Mouse (Mus musculus): ENCODE measurements around the gene Pdzd7. TPM values are rescaled to one million over a fixed set of nuclear protein-coding genes. Genes with fewer than 3 reads are reported as not detected.

Pdzd7 gene
- polyA plus RNA-seq, 1 experiment from 2014 or later, result not detected

DNA sequence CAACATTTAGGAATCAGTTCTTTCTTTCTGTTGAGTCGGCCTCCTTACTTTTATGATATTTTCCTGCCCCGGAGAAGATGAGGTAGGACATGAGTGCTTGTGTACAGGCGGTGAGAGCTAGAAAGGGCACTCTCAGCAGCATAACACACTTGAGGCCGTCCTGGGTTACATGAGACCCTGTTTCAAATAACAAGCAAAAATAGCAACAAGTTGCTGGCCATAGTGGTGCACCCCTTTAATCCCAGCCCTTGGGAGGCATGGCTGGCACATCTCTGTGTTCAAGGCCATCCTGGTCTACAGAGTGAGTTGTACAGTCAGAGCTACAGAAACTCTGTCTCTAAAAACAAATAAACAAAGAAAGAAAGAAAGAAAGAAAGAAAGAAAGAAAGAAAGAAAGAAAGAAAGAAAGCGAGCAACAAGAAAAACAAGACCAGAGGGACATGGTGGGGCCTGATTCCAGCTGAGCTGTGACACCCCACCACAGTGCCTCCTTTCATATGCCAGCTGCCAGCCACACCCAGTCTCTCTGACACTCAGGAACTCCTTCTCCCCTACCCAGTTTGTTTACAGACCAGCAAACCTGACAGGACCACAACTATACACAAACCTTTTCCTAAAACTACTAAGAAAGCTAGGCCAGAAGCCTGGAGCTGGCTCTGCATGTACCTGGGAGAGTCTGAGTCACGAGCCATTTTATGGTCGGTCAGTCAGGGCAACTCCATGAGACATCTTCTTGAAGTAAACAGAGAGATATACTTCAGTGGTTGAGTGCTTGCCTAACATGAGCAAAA, 11.6 kb upstream of the Pdzd7 start:
- Histone ChIP-seq H3K4me3 (replicated peaks) (peak overlapping the region; percentile 74), H3K9me3 (replicated peaks) (no peaks in the 10 kb centered on the region), H3K9ac (peak overlapping the region; percentile 87), H3K27ac (peak overlapping the region; percentile 95), H3K36me3 (no peaks in the 10 kb centered on the region), H3K27me3 (no peaks in the 10 kb centered on the region), H3K4me2 (peak overlapping the region; percentile 92), H3K4me1 (replicated peaks) (peaks cover 45% of the 10 kb centered on the region)
- DNase-seq (no peak), ATAC-seq (ENCODE audit: low read depth) (no peak)
- 67% methylated on average over 7 of the region's 7 CpGs for WGBS (ENCODE audit: insufficient replicate concordance)

DNA sequence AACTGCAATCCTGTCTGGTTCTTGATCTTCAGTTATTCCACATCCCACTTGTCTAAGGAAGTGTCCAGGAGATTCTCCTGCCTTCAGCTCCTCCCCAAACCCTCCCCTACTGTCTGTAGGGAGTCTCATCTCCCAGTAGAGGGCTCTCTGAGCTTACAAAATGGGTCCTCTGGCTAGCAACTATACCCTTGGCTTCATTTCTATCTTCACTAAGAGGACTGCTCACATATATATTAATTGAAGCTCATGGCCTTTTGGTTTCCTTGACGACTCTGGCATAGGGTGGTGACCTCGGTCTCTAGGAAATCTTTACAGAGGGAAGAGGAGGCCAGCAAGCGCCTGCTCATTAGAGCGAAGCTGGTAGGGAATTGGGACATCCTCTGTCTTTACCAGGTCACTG, 10.8 kb upstream of the Pdzd7 start:
- Histone ChIP-seq H3K27me3 (no peaks in the 10 kb centered on the region), H3K9me3 (replicated peaks) (no peaks in the 10 kb centered on the region), H3K4me3 (replicated peaks) (no peak overlapping the region), H3K4me1 (replicated peaks) (peaks cover 45% of the 10 kb centered on the region), H3K4me2 (no peak overlapping the region), H3K36me3 (no peaks in the 10 kb centered on the region), H3K27ac (0 out of 2 replicates have a peak overlapping the region, but pooled peaks have one; percentile 95), H3K9ac (no peak overlapping the region)
- DNase-seq, result no peak
- ATAC-seq (ENCODE audit: low read depth), result no peak
- WGBS (ENCODE audit: insufficient replicate concordance), result 42% methylated on average over 4 of the region's 4 CpGs

DNA sequence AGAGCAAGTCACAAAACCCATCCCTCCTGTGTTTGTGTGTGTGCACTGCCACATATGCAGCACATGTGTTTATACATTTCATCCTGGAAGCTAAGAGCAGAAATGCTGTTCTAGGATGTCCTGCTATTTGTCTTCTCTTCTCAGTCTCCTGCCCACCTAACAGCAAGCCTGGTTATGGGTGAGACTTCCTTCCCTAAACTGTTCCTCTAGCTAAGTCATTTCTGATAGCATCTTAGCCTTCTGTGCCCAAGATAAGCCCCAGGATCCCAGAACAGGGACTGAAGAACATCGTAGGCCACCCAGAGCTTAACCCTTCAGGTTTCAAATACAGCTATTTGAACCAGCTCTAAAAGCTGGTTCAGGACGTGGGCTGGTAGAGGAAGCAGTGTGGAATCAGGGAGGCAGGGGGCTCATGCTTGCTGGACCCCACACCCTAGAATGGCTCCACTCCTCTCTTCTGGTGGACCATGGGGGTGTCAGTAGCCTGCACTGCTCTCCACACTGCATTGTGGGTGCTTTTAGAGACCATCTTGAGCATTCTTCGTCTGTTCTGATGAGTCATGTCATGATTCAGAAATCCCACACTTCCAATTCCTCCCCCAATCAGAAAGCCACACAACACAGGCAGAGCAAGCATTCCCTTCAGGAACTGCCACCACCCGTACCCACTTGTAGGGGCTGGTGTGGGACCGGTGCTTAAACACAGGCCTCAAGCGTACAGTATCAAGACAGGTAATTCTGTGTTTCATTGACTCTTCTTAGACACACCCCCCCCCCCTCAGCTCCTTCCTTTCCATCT, 9.6 kb upstream of the Pdzd7 start:
- no peak overlapping the region for H3K9ac ChIP-seq
- peaks cover 40% of the 10 kb centered on the region for H3K4me1 ChIP-seq (replicated peaks)
- no peak overlapping the region for H3K4me2 ChIP-seq
- no peaks in the 10 kb centered on the region for H3K36me3 ChIP-seq
- DNase-seq (no peak), ATAC-seq (ENCODE audit: low read depth) (no peak)
- 49% methylated on average over 6 of the region's 6 CpGs for WGBS (ENCODE audit: insufficient replicate concordance)
- H3K9me3 ChIP-seq (replicated peaks), result no peaks in the 10 kb centered on the region
- H3K4me3 ChIP-seq (replicated peaks), result no peak overlapping the region
- H3K27ac ChIP-seq, result no peak overlapping the region
- H3K27me3 ChIP-seq, result no peaks in the 10 kb centered on the region

DNA sequence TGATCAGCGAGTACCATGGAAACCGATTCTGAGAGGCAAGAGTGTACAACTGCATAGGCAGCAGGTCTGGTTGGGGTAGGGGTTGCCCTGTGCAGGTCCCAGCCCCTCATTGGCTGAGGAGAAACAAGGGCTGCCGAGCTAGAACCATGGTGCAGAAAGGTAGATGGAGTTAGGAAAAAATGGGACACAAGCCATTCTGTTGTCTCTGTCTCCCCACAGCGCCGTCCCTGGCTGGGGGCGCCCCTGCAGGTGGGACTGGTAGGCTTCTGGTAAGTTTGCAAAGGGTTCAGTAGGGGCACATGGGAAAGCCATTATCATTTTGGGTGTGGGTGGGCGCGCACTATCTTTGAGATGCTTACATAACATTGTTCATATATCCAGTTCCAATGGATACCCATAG, 7.9 kb upstream of the Pdzd7 start:
- 80% methylated on average over 8 of the region's 8 CpGs for whole genome bisulfite sequencing (ENCODE audit: insufficient replicate concordance)
- H3K9me3 ChIP-seq (replicated peaks), result no peaks in the 10 kb centered on the region
- no peak overlapping the region for H3K9ac ChIP-seq
- ATAC-seq (ENCODE audit: low read depth), result no peak
- no peak for DNase-seq
- H3K4me3 ChIP-seq (replicated peaks), result no peak overlapping the region
- peaks cover 35% of the 10 kb centered on the region for H3K4me1 ChIP-seq (replicated peaks)
- H3K27me3 ChIP-seq, result 0 out of 2 replicates have a peak, but pooled peaks cover 5% of the 10 kb centered on the region
- H3K36me3 ChIP-seq, result no peaks in the 10 kb centered on the region
- H3K27ac ChIP-seq, result no peak overlapping the region
- H3K4me2 ChIP-seq, result no peak overlapping the region

DNA sequence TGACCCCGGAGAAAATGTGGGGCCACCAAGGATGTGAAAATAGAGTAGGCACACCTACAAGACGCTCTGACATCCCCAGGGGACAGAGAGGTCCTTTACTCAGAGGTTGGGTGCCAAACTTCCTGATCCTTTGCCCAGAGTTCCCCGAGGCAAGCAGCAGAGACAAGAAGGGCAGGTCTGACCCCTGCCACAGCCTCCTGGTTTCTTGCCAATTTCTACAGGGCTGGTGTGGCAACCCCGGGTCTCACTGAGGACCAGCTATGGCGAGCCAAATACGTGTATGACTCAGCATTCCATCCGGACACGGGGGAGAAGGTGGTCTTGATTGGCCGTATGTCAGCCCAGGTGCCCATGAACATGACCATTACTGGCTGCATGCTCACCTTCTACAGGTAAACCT, 4.0 kb upstream of the Pdzd7 start:
- Histone ChIP-seq H3K4me2 (no peak overlapping the region), H3K9ac (no peak overlapping the region), H3K4me3 (replicated peaks) (no peak overlapping the region), H3K4me1 (replicated peaks) (peaks cover 34% of the 10 kb centered on the region), H3K9me3 (replicated peaks) (no peaks in the 10 kb centered on the region), H3K36me3 (no peaks in the 10 kb centered on the region), H3K27me3 (peaks cover 33% of the 10 kb centered on the region), H3K27ac (no peak overlapping the region)
- ATAC-seq (ENCODE audit: low read depth) (no peak), DNase-seq (no peak)
- WGBS (ENCODE audit: insufficient replicate concordance), result 61% methylated on average over 9 of the region's 9 CpGs

DNA sequence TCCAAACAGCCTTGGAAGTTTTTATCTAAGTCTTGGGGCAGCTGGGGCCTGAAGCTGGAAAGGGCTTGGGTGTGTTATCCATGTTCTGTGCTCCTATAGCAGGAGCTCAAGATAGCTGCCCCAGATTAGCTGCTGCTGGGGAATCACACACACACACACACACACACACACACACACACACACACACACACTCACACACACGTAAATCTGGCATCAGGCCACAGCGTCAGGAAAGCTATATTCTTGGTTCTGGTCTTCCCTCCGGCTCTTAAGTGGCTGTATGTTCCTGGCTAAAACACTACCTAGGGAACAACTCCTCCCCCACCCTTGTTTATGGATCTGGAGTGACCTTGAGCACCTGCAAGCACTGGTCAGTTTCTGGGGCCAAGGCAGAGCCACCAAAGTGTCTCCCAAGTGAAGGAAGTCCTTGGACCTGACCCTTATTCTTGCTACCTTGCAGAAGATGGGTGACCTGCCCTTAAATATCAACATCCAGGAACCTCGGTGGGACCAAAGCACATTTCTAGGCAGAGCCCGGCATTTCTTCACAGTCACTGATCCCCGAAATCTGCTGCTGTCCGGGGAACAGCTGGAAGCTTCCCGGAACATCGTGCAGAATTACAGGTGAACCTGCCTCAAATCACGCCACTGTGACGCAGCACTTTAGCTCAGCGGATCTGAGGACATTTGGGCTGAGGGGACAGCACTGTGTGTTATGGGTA, 3.3 kb upstream of the Pdzd7 start:
- Histone ChIP-seq H3K4me2 (peak overlapping the region; percentile 76), H3K27ac (peak overlapping the region; percentile 66; the same call in 1 of the 2 replicates), H3K9ac (0 out of 2 replicates have a peak overlapping the region, but pooled peaks have one; percentile 68), H3K4me3 (replicated peaks) (peak overlapping the region; percentile 60), H3K4me1 (replicated peaks) (peaks cover 30% of the 10 kb centered on the region), H3K27me3 (peaks cover 40% of the 10 kb centered on the region), H3K36me3 (no peaks in the 10 kb centered on the region), H3K9me3 (replicated peaks) (no peaks in the 10 kb centered on the region)
- ATAC-seq (ENCODE audit: low read depth) (no peak), DNase-seq (no peak)
- WGBS (ENCODE audit: insufficient replicate concordance), result 70% methylated on average over 12 of the region's 12 CpGs

DNA sequence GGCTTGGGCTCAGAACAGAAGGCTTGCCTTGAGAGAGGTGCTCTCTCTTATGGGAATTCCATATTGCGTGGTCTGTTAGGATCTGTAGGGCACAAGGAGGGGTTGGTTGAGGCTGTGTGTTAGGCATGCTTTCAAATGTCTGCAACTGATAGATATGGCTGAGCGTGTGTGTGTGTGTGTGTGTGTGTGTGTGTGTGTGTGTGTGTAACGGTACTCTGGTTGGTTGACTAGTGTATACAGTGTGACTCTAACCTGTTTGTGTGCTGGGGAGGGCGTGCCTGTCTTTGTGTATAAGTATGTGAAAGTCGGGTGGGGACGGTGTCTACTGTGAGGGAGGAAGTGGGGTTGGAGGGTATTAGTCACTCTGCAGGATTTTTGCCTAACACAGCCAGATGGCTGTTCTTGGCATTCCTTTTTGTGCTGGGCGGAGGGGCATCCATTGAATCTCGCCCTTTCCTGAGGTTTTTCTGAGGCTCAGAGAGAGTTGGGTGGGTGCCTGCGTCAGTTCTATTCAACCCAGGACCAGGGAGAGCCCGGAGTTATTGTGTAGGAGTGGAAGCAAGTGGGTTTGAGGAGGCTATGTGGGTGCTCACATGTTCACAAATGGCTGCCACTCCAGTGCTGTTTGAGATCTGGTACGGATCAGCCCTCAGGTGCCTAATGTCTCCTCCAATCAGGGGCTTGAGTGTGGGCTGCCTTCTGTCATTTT, 2.6 kb upstream of the Pdzd7 start:
- DNase-seq (no peak), ATAC-seq (ENCODE audit: low read depth) (peak; percentile 70)
- Histone ChIP-seq H3K27ac (peak overlapping the region; percentile 66), H3K27me3 (peaks cover 47% of the 10 kb centered on the region), H3K9me3 (replicated peaks) (no peaks in the 10 kb centered on the region), H3K4me3 (replicated peaks) (peak overlapping the region; percentile 60), H3K4me2 (peak overlapping the region; percentile 76), H3K4me1 (replicated peaks) (peaks cover 30% of the 10 kb centered on the region), H3K36me3 (no peaks in the 10 kb centered on the region), H3K9ac (peak overlapping the region; percentile 68)
- WGBS (ENCODE audit: insufficient replicate concordance), result 25% methylated on average over 11 of the region's 11 CpGs

DNA sequence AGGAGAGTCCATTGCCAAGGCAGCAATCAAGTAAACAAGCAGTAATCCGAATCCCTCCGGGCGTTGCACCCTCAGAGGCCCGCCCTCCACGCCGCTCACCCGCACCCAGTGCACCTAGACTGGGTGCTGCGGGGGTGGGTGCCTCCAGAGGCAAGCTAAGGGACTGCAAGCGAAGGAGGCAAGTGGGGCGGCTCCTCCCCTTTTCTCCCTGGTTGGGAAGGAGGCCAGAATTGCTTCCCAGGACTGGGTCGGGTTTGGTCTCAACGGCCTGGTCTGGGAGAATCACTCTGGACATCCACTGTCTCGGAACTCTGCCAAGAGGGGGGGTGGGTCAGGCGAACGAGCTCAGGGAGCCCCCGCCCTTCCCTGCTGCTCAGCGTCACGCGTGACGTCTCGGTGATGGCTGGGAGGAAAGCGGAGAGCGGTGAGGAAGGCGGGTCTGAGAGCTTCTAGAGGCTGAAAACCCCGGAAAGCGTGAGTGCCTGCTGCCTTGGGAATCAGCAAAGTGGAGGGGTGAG, 2.0 kb upstream of the Pdzd7 start, which contains the start of gene Sfxn3:
Gene Sfxn3 (plus strand): TSS at position 87 of the 518 bp plus-strand sequence.
- H3K4me3 ChIP-seq (replicated peaks), result peak within 1 kb of the TSS; percentile 60
- H3K9me3 ChIP-seq (replicated peaks), result no peaks in the 10 kb centered on the region
- ATAC-seq (ENCODE audit: low read depth) (peak; percentile 87), DNase-seq (peak; percentile 66)
- H3K36me3 ChIP-seq, result no peaks in the 10 kb centered on the region
- peak within 1 kb of the TSS; percentile 66 for H3K27ac ChIP-seq
- H3K27me3 ChIP-seq, result peaks cover 53% of the 10 kb centered on the region
- H3K4me1 ChIP-seq (replicated peaks), result peaks cover 30% of the 10 kb centered on the region
- H3K4me2 ChIP-seq, result peak within 1 kb of the TSS; percentile 76
- WGBS (ENCODE audit: insufficient replicate concordance), result under 1% methylated on average over 26 of the region's 26 CpGs
- H3K9ac ChIP-seq, result peak within 1 kb of the TSS; percentile 68

DNA sequence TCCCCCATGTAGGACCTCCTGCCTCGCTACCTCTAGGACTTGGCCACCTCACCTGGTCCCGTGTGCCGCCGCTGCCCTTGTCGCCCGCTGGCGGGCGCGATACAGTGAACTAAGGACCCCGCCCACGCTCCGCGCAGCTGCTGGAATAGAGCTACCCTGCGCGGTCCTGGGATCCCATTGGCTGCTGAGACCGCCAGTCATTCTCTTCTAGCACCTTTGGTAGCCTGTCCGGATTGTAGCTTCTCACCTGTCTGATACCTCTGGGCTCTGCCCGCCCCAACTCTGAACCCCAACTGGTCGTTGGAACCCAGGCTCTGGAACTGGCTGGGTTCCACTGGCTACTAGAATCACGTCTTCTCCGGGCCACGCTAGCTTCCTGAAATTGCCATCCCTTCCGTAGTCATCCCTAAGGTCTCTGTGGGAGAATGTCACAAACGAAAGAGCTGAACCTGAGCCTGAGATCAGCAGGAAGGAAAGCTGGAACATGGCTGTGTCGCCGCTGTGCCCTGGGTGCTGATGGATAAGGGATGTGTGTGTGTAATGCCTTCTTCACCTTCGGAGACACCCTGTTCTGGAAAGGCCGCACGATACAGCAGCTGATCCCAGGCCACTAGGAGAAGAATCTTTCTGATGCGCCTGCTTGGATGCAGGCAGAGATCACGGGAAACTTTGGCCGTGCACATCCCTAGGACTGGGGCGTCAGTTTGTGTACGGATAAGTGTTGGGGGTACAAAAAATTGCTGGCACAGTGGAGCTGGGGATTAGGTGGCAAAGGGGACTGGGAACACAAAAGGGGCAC, 1.2 kb upstream of the Pdzd7 start:
- H3K9ac ChIP-seq, result peak overlapping the region; percentile 68
- H3K36me3 ChIP-seq, result no peaks in the 10 kb centered on the region
- peaks cover 60% of the 10 kb centered on the region for H3K27me3 ChIP-seq
- DNase-seq (peak; percentile 30), ATAC-seq (ENCODE audit: low read depth) (peak; percentile 54)
- no peaks in the 10 kb centered on the region for H3K9me3 ChIP-seq (replicated peaks)
- H3K27ac ChIP-seq, result no peak overlapping the region
- WGBS (ENCODE audit: insufficient replicate concordance), result 3% methylated on average over 34 of the region's 34 CpGs
- peaks cover 30% of the 10 kb centered on the region for H3K4me1 ChIP-seq (replicated peaks)
- peak overlapping the region; percentile 60 for H3K4me3 ChIP-seq (replicated peaks)
- peak overlapping the region; percentile 76 for H3K4me2 ChIP-seq

DNA sequence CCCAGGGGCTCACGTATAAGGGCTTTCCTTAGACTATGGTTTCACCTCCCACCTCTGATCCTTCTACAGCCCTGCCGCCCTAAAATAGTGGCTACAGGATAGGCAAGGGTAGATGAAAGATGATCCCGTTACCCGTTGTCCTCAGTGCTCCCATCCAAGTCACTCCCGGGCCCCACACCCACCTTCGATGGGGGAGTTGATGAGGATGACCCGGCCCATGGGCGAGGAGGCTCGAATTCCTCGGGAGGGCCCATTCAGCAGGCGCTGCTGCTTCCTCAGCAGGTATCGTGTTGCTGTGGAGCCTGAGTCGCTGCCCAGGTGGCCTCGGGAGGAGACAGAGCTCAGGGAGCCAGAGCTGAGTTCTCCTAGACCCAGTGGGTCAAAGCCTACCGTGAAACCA, 281 bp downstream of the Pdzd7 start:
- no peaks in the 10 kb centered on the region for H3K9me3 ChIP-seq (replicated peaks)
- peaks cover 72% of the 10 kb centered on the region for H3K27me3 ChIP-seq
- peaks cover 30% of the 10 kb centered on the region for H3K4me1 ChIP-seq (replicated peaks)
- no peak overlapping the region for H3K27ac ChIP-seq
- no peaks in the 10 kb centered on the region for H3K36me3 ChIP-seq
- DNase-seq (no peak), ATAC-seq (ENCODE audit: low read depth) (no peak)
- H3K9ac ChIP-seq, result no peak overlapping the region
- 36% methylated on average over 15 of the region's 15 CpGs for WGBS (ENCODE audit: insufficient replicate concordance)
- no peak overlapping the region for H3K4me3 ChIP-seq (replicated peaks)
- no peak overlapping the region for H3K4me2 ChIP-seq

Data from liver, embryonic 13.5 days (tissue).